Mouse (Mus musculus): ENCODE results near the gene Rps24.

- TF ChIP-seq CTCF (IDR thresholded peaks at IDR 0.05; ENCODE audit: borderline replicate concordance, extremely low read depth, insufficient read depth, insufficient read length) (no peak), POLR2A (IDR thresholded peaks at IDR 0.05; ENCODE audit: borderline replicate concordance, extremely low read depth, insufficient read depth, insufficient read length, poor library complexity, severe bottlenecking) (no peak)
These were observed 39.5 kb downstream of the Rps24 start for GRCm38 (mm10) chr14:24526440-24526839.
